Comparison of ENCODE assay signal across 11 mouse cellular contexts in the genomic region with DNA sequence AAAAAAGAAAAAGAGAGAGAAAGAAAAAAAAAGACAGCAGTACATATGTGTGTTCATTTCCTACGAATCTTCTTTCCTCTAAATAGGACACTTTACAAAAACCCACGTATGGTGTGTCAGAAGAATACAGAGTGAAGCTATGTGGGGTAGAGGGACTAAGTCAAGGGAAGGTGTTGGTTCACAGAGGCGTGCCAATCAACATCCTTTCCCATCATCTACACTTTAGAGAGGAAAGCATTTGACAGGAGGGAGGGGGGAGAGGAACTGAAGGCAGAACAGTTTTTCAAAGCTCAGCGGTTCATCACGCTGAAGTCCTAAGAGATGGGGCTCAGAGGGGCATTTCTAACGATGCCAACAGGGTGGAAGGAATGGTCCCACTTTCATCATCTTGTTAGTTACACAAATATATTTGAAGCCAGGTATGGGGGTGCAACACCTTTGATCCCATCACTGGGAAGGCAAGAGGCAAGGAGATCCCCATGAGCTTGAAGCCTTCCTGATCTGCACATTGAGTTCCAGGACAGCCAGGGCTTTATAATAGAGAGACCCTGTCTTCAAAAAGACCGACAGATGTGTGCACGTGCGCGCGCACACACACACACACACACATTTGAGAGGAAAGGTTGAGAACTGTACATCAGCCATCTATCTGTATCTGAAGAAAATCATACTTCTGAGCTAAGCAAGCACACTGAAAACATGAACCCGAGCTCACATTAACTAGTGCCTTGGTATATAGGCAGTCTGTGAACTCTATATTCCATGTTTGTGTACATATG.
DNase-seq lines count a peak whose midpoint lies in the region.
"Had no signal": no experiment of that assay in that cellular context is flagged by ENCODE, and none has a peak within 500 bp of the region (broad histone marks: within the 10 kb centered on the region; RNA-seq: fewer than 3 reads in every experiment).

No protein-coding gene starts in this region.

- DNase-seq in lung, postnatal 36 days = peak; percentile 12
- DNase-seq in lung, postnatal 10 days = no peak
- peak; percentile 53 to 57 for DNase-seq in B cell, adult 2 months
- DNase-seq in CD8-positive naive resting alpha-beta T cell, adult 2 months (ENCODE audit: low read depth in 2 of 2, low spot score in 2 of 2) = peak; percentile 11 to 35
- DNase-seq in splenic B cell, adult 2 months (ENCODE audit: low read depth, low spot score) = peak; percentile 65
- DNase-seq in urinary bladder, postnatal 14 days (ENCODE audit: low spot score) = no peak
- no peak for DNase-seq in cerebellum, postnatal 36 days
- DNase-seq: kidney, adult 18-20 months had no signal

- H3K36me3 ChIP-seq in splenic B cell, adult 2 months (ENCODE audit: control insufficient read depth, insufficient read depth, low read length, poor library complexity, severe bottlenecking) = 0 out of 2 replicates have a peak, but pooled peaks cover 2% of the 10 kb centered on the region
- H3K36me3 ChIP-seq: forebrain, embryonic 12.5 days; hindbrain, embryonic 15.5 days; stomach, embryonic 15.5 days had no signal

- no peaks in the 10 kb centered on the region; the same call in 1 of the 2 replicates for H3K27me3 ChIP-seq in splenic B cell, adult 2 months (ENCODE audit: control insufficient read depth, insufficient read depth, low read length, poor library complexity, severe bottlenecking)

Comparison
In these comparisons a context has a peak if more than half of its experiments do, and no peak if none do; other contexts are left out.
1. DNase-seq: peak in lung, postnatal 36 days (single experiment), B cell, adult 2 months (2 of 2), CD8-positive naive resting alpha-beta T cell, adult 2 months (2 of 2) and splenic B cell, adult 2 months (single experiment); none in lung, postnatal 10 days (single experiment), urinary bladder, postnatal 14 days (single experiment) and cerebellum, postnatal 36 days (0 of 2).